Mouse (Mus musculus) layer of hippocampus, postnatal 36 days (tissue): Measurements from ENCODE around the gene Evl. TPM values are rescaled to one million over a fixed set of nuclear protein-coding genes. Genes with fewer than 3 reads are reported as not detected.

Source experiments
- DNase-seq, 2 experiments: peaks; one replicate each; pipeline ENCODE4 v3.0.0; 2022
- total RNA-seq, 2 experiments: library from RNA; stranded (reverse); gene quantifications; 2 replicates each; pipeline ENCODE4 v1.2.3; 2021

Gene Evl
- total RNA-seq, 2 experiments from 2014 or later, result 191 TPM

DNA sequence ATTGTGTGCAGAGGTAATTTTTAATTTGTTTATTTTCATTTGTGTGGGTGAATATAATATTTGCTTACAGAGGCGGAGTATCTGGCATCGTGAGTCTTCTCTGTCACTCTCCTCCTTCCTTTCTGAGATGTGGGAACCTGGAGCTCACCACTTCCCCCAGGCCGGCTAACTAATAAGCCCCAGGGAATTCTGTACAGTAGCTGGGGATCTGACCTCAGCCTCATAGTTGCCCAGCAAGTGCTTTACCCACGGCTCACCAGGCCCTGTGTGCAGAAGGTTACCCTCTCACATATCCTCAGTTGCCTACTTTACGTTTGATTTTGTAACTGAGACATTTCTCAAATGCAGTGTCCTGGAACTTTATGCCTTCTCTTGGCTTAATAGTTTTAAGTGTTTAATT lies 37.1 kb downstream of the Evl start:
- no peak for DNase-seq

DNA sequence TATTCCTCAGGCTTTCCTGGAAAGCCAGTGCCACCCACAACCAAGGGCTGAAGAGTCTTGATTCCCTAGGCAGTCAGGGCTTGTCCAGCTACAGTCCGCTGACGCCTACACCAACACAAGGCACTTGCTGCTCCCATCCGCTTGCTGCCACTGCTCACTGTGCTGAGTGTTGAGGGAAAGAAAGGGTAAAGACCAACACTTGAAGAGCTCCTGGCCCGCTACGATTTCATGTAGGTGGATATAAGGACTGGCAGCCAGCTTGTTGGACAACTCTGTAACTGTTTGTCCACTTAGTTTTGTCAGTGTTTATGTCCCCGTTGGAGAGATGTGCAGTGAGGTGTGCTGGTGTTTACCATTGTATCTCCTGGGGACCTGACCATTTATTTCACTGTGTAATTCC lies 38.3 kb downstream of the Evl start:
- no peak for DNase-seq

DNA sequence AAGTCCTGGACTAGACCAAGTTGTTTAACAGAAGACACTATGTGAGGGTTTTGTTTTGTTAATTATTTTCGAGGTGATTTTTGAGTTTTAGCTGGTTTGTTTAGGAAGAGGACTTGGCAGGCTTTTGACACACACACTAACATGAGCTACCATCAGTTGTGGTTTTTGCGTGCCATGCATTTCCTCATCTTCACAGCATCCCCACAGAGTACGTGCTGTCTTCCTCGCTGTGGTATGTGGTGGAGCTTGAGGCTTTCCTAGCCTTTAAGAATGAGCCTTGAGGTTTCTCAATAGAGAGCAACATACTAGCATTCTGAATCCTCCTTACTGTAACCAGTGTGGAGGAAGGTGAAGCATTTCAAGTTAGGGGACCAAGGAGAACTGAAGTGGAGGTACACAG lies 46.3 kb downstream of the Evl start:
- DNase-seq, result no peak

DNA sequence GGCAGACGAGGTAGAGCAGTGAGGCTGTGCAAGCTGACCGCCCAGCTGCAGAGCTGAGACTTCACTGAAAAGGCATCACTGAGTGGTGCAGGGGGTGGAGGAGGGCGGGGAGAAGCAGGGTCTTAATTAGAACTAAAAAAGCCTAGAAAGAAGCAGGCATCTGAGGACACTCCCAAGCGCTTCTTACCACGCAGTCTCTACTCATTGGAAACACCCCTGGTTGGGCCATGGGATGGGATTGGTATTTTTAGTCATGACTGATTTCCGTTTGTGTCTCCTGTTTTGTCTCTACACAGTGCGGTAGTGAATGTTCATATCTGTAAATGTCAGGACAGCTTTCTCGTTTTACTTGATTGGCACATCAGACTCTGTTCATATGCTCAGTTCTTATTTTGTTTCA lies 46.8 kb downstream of the Evl start:
- DNase-seq, result no peak

DNA sequence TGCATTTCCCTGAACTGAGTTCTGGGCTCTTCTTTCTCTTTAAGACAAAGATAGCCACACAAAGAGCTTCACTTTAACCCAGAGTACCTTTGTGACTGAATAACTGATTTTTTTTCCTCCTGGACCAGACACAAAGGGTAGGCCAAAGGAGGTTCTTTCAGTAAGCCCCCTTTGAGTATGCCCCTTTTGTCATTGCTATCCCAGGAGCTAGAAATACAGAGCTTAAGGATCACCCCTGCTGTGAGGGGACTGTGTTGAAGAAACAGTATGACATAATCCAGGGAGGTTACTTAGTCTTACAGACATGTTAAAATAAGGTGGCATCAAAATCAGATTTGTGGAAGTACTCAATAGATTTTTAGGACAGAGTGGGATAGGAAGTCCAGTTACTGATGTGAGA lies 50.0 kb downstream of the Evl start:
- no peak for DNase-seq

DNA sequence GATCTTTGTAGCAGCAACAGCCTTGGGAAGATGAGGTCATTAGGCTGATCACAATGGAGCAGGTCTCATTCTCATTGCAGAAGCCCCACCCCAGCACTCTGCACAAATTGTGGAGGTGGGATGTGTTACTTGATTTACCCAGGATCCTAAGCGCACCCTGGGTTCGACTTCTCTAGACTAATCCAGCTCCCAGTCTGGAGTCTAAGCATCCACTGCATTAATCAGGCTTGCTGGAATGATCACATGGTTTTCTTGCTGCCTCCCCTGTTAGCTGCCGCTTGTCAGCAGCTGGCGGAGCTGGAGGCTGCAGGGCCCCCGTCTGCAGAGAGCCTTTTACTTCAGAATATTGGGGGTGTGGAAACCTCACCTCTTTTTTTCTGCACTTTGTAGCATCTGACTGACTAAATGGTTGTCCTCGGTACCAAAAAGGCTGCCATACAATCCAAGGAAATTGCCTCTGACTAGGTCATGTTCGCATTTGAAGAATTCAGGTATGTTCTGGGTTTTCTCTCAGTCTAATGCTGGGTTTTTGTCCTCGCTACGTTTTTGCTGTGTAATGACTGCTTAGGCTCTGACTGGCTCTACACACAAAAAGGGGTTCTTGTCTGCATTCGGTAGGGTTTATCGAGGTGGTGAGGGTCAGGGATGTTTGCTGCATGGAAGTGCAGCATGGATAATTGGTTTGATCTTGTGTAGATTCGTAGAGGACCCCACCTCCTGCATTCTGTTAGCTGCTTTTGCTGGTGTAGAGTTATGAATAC lies 51.2 kb downstream of the Evl start:
- no peak for DNase-seq

DNA sequence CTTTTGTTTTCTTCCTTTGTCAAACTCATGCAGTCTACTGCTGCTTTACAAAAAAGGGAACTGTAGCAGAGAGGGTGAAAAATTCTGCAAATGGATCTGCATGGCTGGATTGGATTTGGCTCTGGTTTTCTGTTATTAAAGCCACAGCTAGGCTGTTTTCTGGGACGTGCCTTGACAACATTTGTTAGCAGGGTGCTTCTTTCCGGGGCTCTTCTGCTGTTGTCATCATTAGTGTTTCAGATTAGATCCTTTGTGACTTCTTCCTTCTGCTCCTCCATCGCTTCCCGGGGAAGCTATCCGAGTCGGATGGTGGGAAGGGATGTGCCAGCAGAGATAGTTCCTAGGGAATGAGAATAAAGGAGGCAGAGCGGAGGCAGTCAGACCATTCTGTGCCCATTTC lies 51.8 kb downstream of the Evl start:
- no peak for DNase-seq

DNA sequence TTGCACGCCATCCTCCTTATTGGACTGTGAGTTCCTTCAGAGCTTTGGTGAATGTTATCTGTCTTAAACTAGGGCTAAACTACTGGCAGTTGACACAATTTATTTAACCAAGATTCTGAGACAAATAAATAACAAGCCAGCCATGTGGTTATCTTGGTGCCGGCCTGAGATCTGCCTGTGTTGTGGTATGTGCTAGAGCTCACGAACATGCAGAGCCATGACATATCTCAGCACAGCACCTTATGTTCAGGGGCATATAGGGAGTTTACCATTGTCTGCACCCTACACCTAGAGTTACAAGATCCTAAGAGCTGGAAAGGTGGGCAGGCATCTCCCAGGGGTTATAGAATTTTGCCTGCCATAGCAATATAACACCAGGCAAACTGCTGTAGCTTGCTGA lies 54.9 kb downstream of the Evl start:
- no peak for DNase-seq

DNA sequence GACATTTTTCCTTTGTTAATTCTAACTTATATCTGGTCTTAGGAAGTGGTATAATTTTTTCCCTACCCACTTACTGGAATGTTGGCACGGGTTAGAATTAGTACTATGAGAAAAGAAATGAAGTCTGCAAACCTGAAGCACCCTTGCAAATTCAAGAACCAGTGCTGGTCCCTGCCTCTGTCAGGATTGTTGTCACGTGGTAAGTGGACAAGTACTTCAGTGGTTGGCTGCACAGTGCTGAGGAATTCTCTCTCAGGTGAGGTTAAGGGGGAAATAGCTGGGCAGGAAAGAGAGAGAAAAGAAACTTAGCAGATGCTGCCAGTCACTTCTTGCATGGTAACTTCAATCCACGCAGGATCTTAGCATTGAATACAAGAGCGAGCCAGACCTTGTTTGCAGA lies 55.7 kb downstream of the Evl start:
- no peak for DNase-seq

DNA sequence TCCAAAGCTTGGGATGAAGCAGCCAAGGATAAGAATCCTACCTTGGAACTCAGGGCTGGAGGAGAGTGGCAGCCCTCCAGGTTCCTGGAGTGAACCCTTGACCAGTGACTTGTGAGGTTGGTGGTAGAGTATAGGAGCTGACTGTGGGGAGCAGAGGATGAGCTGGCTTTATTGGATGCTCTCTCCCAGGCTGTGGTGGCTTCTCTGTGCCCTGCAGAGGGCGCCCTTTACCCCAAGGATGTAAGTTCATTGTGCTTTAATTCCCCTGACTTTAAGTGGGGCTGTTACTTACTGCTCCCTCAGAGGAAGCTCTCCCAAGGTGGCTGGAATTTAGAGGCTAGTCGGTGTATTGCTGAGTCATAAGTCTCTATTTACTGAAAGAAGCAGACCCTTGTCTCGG lies 58.6 kb downstream of the Evl start:
- peak in 1 of 2 experiments; percentile 40 for DNase-seq

DNA sequence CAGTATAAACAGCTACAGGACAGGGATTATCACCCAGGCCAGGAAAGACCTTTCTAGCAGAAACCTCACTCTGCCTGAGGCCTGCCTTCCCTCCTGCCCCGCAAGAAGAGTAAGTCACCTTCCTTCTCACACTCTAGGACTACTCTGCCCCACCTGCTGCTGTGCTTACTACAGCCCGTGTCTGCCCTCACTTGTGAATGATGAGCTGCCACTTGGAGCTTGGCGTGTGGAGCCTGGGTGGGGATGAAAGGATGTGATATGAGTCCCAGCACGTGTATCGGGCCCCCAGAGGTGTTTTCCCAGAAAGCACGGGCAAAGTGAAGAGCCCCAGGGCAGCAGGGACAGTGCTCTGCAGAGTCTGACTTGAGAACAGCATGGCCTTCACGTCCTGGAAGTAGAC lies 63.0 kb downstream of the Evl start:
- DNase-seq, result no peak

DNA sequence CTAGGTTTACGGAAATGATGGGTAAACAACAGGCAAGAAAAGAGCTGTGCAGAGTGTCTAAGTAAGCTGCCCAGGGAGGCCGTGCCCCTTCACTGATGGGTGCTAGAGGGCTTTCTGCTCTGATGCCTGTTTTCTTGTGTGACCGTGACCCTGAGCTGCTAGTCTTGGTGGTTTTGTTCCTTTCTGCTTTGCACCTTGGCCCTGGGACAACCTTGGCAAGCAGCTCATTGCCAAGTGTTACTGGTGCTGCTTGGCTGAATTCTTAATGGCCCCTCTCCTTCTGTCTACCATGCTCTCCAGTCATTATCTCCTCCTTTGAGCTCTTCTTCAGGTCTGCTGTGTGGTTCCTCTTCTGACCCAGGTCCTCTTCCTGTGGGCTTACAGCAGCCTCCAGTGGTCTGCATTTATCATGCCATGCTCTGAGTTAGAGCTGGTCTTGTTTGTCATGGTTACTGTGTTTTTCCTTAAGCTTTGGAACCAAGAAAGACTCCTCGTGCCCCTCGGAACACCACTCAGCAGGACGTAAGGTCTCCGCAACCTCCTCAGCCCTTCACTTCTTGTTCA lies 65.4 kb downstream of the Evl start:
- no peak for DNase-seq

DNA sequence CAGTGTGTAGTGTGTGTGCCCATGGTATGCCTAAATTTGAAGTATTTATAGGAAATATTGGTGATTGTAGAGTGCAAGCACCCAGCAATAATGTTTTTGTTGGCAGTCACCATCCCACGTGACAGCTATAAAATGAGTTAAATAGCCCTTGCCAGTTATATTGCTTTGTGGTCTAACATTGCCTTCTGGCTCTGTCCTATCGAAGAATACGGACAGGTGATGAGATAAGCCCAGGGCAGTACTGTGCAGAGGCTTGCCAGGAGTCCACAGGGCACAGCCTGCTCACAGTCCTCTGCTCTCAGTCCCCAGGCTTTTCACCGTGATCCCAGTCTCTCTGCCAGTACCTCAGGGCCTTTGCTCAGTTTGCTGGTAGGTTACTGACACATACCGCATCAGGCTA lies 67.9 kb downstream of the Evl start:
- no peak for DNase-seq

DNA sequence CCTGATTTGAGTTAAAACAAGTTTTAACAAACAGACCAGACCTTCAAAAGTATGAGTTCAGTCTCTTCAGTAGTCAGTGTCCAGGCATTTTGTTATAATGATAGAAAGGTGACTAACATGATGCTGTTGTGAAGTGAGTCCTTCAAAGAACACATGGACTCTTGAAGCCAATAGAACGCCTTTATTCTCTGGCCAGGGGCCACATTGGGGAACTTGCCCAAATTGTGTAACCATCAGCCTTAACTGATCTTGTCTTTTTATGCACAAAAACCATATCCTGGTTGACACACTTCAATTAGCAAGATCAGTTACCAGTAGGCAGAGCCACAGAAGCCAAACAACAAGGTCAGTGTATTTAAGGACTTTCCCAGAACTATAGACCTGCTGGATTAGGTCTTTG lies 75.0 kb downstream of the Evl start:
- no peak for DNase-seq

DNA sequence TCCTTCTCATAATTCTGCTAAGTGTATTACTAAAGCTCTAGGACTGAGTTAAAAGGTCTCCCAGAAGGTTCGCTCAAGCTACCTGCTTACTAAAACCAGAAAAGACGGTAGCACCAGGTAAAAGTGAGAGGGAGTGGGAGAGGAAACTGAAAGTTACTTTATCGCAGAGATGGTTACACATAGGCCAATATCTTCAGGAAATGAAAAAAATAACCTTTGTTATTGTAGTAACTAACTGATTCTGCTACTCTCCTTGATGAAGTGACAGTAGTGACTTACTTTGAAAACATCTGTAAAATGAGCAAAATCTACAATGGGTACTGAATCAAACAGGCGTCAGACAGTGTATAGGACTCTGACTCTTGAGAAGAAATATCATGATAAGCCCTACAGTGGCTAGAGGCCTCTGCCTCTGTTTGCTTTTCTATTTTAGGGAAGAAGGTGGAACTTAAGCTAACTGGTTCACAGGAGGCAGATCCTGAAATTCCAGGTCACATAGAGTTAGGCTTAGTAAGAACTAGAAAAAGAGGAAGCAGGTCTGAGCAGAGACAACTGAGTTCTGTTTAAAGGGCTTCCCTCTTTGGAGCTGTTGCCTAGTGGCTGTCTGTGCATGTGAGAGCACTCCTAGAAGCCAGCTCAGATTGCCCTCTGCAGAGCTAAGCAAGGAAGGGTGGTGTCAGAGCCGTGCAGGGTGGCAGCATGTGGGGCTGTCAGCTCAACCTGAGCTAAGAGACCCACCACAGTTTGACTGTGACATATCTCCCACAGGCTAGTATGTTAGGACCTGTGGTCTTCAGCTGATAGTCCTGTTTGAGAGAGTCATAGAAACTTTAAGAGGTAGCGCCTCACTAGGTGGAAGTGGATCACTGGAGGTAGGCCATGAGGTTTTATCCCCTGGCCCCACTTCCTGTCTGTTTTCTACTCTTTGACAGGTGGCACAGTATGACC lies 76.5 kb downstream of the Evl start:
- no peak for DNase-seq

DNA sequence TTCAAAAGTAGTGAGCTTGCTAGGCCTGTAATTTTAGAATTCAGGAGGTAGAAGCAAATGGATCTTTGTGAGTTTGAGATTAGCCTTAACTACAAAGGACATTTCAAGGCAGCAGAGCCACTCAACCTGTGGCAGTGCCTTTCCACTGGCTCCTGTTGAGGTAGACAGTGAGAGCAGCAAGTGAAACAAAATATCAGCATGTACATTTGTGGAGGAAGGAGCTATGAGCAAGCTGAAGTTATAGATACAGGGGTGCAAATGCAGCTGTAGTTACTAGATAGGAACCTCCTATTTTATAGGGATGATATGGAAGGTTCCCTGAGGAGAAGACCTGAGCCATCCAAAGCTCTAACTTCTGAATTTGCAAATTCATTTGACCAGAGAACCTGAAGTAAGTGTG lies 78.0 kb downstream of the Evl start:
- DNase-seq, result no peak

DNA sequence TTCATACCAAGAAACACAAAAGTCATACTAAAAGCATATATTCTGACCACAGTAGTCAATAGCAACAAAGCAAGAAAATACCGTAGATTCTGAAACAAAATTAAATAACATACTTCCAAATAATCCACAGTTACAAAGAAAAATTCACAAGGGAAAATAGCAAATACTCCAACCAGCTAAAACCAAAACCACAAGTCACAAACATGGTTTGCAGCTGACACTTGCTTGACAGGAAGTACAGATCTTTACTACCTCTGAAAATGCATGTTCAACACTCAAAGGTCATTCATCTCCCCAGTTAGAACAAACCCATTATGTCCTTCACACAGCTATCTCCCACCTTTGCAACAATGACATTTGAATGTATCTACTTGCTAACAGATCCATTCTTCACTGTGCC lies 79.5 kb downstream of the Evl start:
- no peak for DNase-seq

DNA sequence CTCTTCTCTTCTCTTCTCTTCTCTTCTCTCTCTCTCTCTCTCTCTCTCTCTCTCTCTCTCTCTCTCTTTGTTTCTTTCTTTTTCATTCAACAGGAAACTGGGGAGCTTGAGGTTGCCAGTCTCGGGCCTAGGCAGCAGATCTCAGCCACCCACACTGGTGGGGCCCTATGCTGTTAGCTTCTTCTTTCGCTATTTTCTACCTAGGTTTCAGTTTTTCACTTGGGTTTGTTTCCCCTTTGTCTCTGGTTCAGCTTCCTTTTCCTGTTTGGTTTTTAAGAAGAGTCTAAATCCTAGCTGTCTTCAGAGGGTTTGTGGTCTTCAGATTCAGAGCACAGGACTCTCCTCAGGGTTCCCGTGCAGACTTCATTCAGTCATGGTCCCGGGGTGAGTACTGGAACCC lies 81.0 kb downstream of the Evl start:
- no peak for DNase-seq

DNA sequence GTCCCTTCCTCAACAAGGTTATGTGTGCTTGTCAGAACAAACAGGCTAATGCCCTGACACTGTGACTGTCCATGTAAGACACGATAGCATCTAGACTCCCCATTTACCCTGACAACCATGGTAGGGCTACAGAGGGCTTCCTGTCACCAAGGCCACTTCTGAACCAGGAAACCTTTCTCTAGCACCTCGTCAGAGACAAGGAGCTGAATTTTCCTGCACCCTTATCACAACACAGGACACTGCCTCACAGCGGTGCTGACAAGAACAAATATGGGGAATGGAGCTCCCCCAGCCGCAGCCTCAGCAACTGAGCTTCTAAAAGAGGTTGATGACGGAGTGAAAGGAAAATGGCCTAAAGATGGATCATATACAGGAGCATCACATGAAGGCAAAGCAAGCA lies 82.9 kb downstream of the Evl start:
- no peak for DNase-seq

DNA sequence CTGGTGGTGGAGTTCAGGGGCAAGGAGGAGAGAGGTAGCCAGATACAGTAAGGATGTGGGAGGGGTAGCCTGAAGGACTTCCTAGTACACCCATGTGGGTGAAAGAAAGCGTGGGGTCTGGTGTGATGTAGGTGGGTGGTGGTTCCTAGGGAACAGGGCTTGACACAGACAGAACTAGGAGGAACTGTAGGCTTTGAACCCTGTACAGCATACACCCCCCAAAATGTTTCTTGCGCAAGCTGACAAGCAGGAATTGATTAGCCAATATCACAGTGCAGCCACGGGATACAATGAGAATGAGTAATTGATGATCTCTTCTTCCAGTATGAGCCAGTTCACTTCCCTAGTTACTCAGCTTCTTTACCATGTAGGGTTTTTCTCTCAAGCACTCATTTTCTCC lies 84.6 kb downstream of the Evl start:
- no peak for DNase-seq

DNA sequence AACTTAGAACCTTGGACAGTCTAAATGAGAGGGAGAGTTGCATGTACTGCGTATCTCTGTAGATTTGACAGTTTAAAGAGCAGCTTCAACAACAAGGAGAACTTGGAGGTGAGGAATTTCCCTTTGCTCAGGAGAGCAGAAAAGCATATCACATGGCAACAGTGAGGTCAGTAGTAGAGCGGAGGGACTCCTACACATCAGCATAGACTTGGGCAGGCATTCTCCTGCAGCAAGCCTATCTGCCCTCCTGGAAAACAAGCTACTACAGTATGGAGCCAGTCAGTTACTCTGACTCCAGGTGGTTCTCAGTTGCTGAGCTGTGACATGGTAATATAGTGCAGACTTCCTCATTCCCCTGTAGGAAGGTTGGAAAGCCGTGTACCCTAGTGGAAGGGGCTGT lies 87.5 kb downstream of the Evl start:
- no peak for DNase-seq

DNA sequence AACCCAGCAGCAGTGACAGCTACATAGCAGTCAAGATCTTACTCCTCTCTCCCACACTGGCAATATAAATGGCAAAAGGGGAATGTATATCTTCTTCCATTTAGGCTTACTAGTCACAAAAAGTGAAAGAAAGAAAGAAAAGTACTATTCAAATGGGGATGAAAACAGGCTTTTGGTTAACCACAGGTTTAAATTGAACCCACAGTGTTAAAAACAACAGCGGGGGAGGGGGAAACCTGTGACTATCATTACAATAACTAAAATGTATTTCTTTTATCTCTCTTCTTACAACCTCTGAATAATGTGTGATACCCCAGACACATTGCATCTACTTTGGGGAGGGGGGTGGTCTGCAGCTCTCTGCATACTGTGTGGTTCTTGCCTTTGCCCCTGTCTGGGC lies 91.7 kb downstream of the Evl start:
- DNase-seq, result no peak

DNA sequence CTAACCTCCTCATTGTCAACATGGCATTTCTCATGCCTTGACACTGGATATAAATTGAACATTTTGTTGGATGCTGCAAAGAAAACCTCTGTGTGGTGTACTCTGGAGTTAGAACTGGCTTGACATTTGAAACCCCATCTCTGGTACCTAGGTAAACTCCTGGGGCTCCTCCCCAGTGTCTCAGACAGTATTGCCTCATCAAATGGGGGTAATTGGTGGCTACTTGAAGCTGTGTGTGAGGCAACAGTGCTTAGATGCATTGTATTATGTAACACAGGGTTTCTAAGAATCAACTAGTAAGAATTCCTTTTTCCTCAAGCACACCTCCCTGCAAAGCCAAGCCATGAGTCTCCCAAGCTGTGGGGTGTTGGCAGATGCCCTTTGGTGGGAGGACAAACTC lies 93.3 kb downstream of the Evl start:
- no peak for DNase-seq
